Mouse (Mus musculus): Measurements from ENCODE around the gene Ddc. TPM values are rescaled to one million over a fixed set of nuclear protein-coding genes. Genes with fewer than 3 reads are reported as not detected.

Ddc gene
- total RNA-seq, 2 experiments from 2014 or later = 6.3 to 10.3 TPM

GRCm38 (mm10) chr11:11822181-11823095, 75.5 kb downstream of the Ddc start:
- DNase-seq = no peak

- no peak for DNase-seq
These were observed 76.5 kb downstream of the Ddc start for GRCm38 (mm10) chr11:11821387-11821975.

GRCm38 (mm10) chr11:11820737-11821136, 77.2 kb downstream of the Ddc start:
- DNase-seq = no peak

- peak; percentile 37 to 68 for DNase-seq
These were observed 77.7 kb downstream of the Ddc start for GRCm38 (mm10) chr11:11820251-11820650.

- no peak for DNase-seq
These were observed 78.7 kb downstream of the Ddc start for GRCm38 (mm10) chr11:11819206-11819605.

GRCm38 (mm10) chr11:11818797-11819196, 79.1 kb downstream of the Ddc start:
- no peak for DNase-seq

GRCm38 (mm10) chr11:11815737-11816136, 82.2 kb downstream of the Ddc start:
- no peak for DNase-seq

- peak; percentile 52 to 68 for DNase-seq
These were observed 86.0 kb downstream of the Ddc start for GRCm38 (mm10) chr11:11811906-11812480.

GRCm38 (mm10) chr11:11809404-11810175, 88.4 kb downstream of the Ddc start:
- no peak for DNase-seq

- DNase-seq = peak; percentile 94 to 95
These were observed 89.0 kb downstream of the Ddc start, which contains the start of gene Fignl1 for GRCm38 (mm10) chr11:11808820-11809403. Gene Fignl1 (minus strand): TSS chr11:11808962.

GRCm38 (mm10) chr11:11808035-11808819, 89.7 kb downstream of the Ddc start:
- no peak for DNase-seq

- DNase-seq = no peak
These were observed 92.0 kb downstream of the Ddc start for GRCm38 (mm10) chr11:11805951-11806350.

GRCm38 (mm10) chr11:11804421-11804820, 93.5 kb downstream of the Ddc start:
- no peak for DNase-seq

- DNase-seq = no peak
These were observed 96.9 kb downstream of the Ddc start for GRCm38 (mm10) chr11:11801067-11801466.

GRCm38 (mm10) chr11:11800304-11800703, 97.6 kb downstream of the Ddc start:
- no peak for DNase-seq

- no peak for DNase-seq
These were observed 99.3 kb downstream of the Ddc start for GRCm38 (mm10) chr11:11798690-11799089.

- no peak for DNase-seq
These were observed 103.3 kb downstream of the Ddc start for GRCm38 (mm10) chr11:11794626-11795025.

- peak; percentile 54 to 73 for DNase-seq
These were observed 109.4 kb downstream of the Ddc start for GRCm38 (mm10) chr11:11788521-11788974.

GRCm38 (mm10) chr11:11785457-11785856, 112.5 kb downstream of the Ddc start:
- DNase-seq = no peak

- DNase-seq = no peak
These were observed 116.2 kb downstream of the Ddc start for GRCm38 (mm10) chr11:11781728-11782127.

GRCm38 (mm10) chr11:11778345-11778744, 119.6 kb downstream of the Ddc start:
- DNase-seq = no peak

Measured in layer of hippocampus, postnatal 36 days (tissue).